Mouse (Mus musculus): ENCODE results near the gene Exoc2.

The Exoc2 gene

DNA sequence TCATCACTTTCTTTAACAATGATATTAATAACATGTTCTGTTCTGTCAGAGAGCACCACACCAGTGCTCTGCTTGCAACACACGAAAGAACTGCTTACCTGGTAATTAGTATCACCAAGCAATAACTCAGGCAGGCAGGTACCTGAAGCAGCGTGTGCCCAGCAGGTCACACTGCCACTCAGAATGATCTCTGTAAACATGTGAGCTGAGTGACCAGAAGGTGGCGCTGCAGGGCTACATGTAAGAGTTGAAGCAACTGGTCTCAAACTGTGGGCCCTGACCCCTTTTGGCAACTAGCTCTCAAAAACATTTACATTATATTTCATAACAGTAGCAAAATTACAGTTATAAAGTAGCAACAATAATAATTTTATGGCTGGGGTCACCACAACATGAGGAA, 85.4 kb downstream of the Exoc2 start:
- peak; percentile 74 for DNase-seq

DNA sequence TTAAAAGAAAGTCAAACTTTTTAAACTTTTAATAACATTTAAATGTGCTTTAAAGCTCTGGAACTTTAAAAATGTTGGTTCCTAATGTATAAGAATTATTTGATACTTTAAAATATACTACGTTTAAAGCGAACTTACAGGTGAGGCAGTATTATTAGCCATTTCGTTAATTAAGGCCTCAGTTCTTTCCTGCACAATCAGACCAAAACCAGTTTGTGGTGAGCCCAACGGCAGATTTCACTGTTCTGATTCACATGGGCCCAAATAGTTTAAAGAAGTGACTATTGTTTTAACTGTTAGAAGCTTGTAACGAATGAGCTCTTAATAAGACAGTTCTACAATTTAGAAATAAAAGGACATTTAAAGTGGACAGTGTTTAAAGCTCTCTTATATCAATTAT, 93.6 kb downstream of the Exoc2 start:
- DNase-seq = no peak

DNA sequence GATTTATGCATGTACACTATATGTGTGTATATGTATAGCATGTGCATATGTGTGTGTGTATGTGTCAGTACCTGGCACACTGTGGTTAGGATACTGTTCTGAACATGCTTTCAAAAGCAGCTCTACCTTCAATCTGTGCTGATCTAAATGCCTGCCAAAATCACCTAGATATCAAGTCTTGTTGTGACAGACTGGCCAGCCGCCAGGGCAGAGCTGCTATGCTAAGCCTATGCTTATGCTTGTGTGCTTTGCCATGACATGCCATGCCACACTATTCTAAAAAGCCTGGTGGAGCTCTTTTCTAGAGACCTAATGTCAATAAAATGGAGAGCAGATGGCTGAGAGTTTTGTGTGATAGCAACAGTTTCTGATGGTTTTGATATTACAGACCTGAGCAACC, 94.0 kb downstream of the Exoc2 start:
- no peak for DNase-seq

DNA sequence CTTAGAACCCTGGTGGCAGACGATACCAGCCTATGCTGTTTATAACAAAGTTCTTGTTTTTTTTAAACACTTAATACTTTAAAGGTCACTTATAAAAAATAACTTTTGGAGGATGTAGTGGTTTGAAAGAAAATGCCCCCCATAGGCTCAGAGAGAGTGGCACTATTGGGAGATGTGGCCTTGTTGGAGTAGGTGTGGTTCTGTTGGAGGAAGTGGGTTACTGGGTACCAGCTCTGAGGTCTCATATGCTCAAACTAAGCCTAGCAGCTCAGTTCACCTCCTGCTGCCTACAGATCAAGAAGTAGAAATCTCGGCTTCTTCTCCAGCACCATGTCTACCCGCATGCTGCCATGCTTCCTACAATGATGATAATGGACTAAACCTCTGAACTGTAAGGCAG, 98.1 kb downstream of the Exoc2 start:
- no peak for DNase-seq

DNA sequence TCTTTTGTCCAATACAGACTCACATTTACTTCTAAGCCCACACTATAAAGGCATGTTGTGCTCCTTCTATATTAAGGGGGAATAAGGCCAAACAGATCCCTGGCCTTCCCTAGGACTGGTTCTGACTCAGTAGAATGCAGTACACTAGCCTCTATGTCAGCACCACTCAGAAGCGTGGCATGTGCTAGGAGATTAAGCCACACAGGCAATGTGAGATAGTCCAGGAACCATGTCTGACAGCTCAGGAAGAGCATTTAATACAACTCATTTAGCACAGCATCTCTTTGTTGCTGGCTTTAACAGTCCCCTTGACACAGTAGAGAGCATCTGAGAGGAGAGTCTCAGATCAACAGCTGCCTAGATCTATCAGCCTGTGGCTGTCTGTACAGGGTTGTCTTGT, 100.4 kb downstream of the Exoc2 start:
- DNase-seq = no peak

DNA sequence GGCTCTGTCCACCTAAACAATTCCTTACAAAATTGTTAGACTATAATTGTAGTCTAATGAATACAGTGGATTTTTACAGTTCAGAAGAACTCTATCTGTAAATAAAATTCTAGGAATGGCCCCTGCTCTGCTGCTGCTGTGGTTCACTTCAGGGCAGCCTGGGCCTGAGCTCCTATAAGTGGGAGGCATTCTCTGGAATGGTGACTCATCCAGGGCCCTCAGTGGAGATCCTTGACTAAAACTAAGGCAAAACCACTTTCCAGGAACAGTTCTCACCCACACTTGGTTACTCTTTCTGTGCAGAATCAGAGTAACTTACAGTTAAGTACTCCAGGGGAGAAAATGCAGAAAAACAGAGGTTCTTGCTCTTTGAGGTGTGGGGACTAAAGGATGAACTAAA, 108.4 kb downstream of the Exoc2 start:
- no peak for DNase-seq

DNA sequence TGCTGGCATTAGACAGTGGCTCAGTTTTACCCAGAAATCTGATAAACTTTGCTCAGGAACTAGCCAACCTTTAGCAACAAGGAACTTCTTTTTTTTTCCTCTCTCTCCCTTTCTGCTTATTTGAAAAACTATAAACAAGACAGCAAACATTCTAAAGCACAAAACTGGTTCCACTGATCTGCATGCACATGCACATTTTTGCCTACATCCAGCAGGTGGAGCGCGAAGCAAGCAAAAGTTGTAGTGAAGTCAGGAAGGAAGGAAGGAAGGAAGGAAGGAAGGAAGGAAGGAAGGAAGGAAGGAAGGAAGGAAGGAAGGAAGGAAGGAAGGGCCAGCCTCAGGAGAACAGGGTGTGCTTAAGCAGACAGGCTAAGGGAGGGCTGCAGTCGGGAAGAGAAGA, 109.9 kb downstream of the Exoc2 start:
- no peak for DNase-seq

DNA sequence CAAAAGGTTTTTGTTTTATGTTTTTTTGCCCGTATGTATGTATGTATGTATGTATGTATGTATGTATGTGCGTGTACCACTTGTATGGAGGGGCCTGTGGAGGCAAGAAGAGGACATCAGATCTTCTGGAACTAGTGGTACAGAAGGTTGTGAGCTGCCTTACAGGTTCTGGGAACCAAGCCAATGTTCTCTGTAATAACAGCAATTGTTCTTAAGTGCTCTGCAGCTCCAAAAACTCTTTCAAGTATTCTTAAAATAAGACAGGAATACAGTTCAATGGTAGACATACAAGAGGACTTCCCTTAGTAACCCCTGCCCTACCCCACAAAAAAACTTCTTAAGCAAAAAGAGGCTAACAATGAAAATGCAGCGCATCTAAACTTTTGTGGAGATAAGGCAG, 115.5 kb downstream of the Exoc2 start:
- no peak for DNase-seq

DNA sequence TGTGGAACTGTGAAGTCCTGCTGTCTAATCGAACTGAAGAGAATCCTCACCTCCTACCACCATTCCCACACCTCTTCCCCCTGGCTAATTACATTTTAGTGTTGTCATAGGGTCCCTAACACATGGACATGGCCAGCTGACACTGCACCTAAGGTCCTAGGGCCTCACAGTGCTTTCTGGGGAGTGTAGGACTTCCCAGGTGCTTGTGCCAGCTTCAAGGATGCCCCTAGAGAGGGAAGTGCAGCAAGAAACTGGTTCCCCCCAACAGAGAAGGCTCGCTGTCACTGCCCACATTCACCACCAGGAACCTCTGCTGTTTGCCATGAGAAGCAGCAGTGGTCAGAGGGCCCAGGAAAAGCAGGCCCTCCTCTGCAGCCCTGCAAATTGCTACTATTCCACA, 123.2 kb downstream of the Exoc2 start:
- no peak for DNase-seq

DNA sequence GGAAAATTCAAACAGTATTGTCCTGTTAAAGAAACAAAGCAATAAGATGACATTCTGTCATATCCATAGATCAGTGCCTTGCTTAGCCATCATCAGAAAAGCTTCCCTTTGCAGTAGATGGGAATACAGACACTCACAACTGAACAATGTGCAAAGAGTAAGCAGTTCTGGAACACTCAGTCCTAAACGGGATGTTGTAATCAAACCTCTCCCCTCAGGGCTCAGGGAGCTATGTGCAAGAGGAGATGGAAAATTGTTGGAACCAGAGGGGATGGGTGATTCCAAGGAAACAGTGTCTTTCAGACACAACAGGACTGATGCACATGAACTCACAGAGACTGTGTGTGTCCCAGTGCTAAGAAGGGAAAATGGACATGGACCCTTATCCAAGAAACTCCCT, 125.9 kb downstream of the Exoc2 start:
- no peak for DNase-seq

DNA sequence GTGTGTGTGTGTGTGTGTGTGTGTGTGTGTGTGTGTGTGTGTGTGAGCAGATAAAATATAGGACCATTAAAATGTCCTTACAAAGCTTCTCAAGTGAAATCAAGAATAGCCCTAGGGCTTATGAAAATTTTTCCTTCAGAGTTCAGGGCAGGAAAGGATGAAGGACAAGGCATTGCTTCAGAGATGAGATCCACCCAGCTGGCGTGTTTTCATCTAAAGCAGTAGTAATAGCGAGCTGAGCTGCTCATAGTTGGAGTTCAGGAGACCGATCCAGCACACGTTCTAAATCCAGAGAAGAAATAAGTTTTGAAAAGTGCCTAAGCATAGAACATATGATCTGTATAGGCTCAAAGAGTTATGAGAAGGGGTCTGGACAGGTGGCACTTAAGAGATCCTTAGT, 127.4 kb downstream of the Exoc2 start:
- DNase-seq = no peak

DNA sequence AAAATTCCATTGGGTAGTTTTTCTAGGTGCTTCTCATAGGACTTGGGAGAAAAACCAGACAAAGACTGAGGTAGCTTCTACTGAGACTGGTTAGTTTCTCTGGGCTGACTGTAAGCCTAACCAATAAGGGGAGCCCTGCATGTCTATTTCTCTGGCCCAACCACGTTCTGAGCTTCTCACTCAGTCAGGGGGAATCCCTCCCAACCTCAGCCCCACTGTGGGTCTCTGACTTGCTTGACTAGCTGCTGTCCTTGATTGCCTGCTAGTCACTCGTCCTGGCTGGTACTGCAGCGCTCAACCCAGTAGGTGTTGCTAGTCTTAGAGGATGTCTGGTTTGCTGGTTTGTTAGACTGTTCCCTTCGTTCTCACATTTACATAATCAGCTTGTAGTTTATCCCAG, 130.8 kb downstream of the Exoc2 start:
- DNase-seq = no peak

DNA sequence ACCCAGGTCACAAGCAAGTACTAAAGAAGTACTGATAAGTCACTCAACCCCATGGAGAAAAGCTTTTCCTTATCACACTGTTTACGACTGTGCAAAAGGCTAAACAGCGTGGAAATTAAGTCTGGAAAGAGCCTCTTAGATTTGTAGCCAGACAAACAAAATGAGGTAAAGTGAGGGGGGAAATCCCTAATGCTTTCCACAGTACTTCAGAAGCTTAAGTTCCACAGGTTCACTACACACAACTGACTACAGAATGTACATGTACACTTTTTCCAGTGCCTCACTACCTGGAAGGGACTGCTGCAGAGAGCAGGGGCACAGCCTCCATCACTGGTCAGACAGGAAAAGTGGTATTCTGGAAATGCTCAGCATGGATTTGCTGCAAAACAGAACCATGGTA, 132.1 kb downstream of the Exoc2 start:
- DNase-seq = no peak

DNA sequence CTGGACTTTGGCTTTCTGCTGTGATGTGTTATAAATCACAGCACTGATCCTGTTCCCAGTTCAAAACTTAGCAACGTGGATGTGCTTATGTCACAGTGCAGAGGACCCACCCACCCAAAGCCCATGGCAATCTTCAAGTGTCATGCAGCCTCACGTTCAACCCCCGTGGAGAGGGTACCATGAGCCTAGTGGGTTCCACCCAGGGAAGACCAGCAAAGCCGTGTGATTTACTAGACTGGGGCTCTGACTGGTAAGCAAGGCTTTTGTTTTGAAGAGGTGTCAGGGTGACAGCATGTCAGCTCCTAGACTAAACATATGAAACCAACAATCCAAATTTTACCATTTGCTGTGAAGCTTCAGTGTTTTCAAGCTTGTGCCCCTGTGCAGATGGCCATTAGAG, 132.6 kb downstream of the Exoc2 start:
- DNase-seq = no peak

DNA sequence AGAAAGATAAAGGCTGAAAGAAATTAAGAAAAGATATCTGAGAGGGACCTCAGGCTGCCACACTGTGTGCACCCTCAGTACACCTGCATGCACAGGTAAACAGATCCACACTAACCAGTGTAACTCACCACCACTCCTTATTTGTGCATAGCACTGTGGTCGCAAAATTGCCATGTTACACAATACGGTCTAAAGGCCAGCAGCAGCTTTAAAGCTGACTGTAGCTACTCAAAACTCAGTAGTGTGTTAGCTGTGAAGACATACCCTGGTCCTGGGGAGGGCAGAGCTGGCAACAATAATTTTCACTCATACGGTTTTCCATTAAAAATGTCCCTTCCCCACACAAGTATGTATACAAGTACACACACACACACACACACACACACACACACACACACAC, 133.2 kb downstream of the Exoc2 start:
- DNase-seq = no peak

DNA sequence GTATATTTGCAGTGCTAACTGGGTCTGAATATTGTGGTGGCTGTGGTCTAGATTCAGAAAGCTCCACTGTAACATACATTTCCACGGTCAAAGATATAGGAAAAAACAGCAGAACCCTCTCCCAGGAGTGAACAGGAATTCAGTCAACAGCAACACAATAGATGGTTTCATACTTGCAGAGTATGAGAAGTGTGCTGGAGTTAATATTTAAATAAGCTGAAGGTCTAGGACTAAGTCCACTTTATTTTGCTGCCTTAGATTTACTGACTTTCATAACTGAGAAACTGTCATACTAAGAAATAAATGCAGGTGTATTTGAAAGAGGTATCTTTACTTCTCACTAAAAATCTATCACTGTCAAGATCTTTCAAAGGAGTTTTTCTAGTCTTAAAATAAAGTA, 137.6 kb downstream of the Exoc2 start:
- no peak for DNase-seq

DNA sequence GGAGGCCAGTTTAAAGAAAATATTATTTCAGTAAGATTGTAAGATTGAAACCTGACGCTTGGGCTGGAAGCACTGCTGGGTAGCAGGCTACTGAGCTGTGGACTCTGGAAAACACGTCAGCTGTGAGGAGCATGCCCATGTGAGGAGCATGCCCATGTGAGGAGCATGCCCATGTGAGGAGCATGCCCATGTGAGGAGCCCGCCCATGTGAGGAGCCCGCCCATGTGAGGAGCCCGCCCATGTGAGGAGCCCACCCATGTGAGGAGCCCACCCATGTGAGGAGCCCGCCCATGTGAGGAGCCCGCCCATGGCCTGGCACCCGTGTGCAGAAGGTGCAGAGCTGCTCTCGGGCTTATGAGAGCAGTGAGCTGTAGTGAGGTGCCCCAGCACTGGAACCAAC, 139.0 kb downstream of the Exoc2 start:
- DNase-seq = no peak

DNA sequence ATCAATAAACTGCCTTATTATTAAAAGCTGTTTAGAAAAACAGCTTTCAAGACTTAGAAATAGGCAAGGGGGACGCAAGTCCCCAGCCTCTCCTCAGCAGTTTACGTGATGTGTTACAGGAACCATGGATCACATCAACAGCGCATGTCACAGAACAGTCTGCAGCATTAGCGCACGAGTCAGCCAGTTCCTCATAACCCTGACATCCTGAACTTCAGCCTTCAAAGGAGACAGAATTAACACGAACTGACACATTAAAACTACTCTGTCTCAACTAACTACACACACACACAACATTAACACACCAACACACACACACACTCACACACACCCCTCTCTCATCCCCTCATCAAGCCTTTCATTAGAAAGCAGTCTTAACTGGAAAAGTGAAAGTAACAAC, 139.5 kb downstream of the Exoc2 start:
- no peak for DNase-seq

DNA sequence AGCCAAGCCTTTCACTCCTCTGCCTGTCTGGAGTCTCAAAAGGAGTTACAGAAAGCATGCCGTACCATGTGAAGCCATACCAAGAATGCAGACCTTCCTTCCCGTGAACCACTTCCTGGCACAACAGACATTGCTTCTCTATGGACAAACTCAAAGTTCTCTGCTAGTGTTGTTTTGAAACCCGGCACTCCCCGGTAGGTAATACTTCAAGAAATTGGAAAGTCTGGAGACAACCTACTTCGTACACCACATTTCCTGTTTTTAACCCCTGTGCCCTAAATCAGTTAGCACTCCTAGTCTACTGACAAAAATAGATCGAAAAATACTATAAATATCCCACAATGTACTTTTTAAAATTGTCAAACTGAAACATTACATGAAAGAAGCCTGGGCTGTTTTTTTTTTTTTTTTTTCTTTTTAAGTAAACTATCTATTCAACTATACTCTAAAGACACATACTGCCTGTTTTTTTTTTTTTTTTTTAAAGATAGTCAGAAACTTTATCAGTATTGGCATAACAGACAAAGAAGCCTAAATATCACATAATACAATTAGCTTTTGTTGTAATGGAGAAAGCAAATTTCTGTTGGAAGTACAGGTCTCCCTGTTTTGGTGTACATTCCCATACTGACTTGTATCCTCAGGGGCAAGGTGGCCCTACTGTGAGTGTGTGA, 140.3 kb downstream of the Exoc2 start:
- no peak for DNase-seq

DNA sequence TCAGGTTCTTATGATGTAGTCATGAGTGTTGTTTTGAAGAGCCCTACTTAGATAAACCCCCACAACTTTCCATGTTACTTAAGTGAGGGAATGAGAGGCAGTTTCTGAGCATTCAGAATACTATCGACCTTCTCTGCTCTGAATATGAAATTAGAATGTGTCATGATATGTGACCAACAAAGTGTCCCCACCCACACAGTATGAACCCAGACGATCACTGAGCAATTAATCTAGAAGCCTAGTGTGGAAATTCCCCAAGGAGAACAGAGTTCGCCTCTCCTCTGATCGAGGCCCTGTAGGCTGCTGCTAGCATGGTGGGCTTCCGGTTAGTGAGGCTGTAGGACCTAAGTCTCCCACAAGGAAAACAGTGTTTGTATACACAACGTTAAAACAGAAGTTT, 142.5 kb downstream of the Exoc2 start:
- DNase-seq = no peak

DNA sequence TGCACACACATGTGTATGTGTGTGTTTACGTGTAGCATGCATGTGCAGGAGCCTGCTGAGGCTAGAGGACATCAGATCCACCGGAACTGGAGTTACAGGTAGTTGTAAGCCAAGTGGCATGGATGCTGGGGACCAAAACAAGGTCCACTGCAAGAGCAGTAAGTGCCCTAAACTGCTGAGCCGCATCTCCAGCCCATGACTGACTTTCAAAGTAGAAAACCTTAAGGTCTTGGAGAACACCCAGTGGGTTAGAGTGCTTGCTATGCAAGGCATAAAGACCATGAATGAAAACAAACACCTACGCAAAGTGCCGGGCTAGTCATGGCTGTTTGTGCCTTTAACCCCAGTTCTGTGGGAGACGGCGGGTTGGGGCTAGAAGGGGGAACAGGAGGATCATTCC, 147.4 kb downstream of the Exoc2 start:
- DNase-seq = no peak

DNA sequence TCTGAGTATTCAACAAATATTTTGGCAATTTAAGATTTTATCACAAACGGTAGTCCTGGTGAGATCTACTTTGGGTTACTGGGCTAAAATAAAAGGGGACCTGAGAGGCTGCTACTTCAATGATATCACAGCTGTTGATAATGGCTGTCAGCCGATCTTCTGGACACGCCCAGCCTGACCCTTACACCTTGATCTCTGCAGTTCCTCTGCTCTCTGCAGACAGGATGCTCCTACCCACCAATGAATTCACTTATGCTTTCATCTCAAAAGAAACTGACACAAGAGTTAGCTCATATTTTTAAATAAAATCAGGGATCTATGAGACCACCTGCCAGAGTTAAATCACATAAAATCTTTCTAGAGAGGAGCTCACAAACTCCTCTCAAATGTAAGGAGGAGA, 149.0 kb downstream of the Exoc2 start:
- no peak for DNase-seq

DNA sequence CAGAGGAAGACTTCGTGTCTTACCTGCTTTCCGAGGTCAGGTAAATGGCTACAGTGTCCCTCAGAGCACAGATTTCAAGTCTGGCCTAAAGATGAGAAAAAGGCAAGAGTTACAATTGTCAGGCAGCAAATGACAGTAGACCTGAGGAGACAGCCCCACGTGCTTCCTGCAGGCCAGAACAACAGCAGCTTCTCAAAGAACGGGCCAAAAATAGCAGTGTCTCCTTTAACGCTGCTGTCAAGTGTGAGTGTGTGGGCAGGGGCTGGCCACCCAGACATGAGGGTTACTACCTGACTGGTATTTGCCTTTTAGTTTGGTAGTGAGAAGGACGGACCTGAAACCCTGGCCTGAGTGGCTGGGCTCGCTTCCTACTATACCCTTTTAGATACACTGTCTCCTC, 153.3 kb downstream of the Exoc2 start:
- DNase-seq = no peak

DNA sequence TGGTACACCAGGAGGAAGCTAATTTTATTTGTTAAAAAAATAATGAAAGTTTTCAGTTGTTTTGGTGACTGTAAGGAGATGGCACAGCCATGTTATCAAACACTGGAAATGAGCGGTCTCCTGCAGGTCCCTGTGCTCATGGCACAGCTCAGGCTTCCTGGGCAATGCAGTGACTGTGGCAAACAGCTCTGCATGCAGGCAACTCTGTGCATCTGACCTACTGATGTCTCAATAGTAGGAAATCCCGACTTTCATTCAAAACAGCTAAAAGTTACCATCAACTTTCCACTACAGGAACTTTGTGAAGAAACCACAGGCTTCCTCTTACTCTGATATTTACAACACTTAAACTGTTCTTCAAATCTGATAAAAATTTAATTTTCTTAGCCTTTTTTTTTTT, 154.0 kb downstream of the Exoc2 start:
- no peak for DNase-seq

DNA sequence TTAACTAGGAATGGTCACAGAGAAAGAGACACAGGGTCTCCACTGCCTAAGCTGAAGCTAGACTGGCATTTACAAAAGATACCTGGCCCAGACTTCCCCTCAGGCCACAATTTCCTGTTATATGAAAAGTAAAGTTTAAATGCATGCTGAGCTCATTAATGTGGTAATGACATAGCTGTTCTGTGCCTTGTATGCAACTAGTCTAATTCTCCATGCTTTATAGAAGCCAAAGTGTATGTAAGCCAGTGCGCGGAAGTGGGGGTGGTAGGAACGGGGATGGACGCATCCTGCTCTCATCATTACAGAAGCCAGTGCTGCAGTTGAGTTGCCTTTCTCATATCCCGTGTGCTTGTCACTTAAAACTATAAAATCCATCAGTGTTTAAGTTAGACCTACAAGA, 156.5 kb downstream of the Exoc2 start:
- no peak for DNase-seq

DNA sequence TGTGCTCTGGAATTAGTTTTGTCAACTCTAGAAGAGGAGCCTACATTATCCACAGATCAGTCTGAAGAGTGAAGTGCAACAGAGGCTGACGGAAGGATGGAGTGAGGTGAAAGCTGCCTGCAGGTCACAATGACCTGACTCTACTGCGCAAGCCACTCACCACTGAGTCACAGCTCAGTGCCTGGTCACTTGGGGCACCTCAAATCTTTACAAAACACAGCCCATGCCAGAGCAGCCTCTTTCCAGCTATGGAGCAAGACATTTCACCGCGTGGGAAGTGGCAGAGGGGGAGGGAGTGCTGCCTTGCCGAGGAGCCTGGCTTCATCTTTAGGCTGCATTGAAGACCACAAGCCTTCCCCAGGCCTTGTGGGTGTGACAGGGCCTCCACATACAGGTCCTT, 159.6 kb downstream of the Exoc2 start:
- no peak for DNase-seq

Measured in kidney, adult 18-20 months (tissue).